Mouse (Mus musculus) stomach, embryonic 15.5 days (tissue): ENCODE data around the gene Gm20388. TPM values are rescaled to one million over a fixed set of nuclear protein-coding genes. Genes with fewer than 3 reads are reported as not detected.

Experiments
- ATAC-seq: fragments of 200-750 bp; cut with Nextera tagmentation; 2 replicates; pipeline ENCODE4 v1.8.0; 2017; ENCODE audit warnings: low read depth, moderate number of reproducible peaks, moderate TSS enrichment; ENCODE audit not compliant: insufficient read depth, low FRiP score
- H3K27ac ChIP-seq: fragments of 300-500 bp; sonication (generic); 2 replicates; pipeline ENCODE4 v1.5.1; 2015; ENCODE audit warnings: mild to moderate bottlenecking, inconsistent platforms
- H3K27me3 ChIP-seq: fragments of 300-500 bp; sonication (generic); replicated peaks from 2 replicates; pipeline ENCODE4 v1.6.1; 2015; ENCODE audit warnings: inconsistent platforms
- H3K36me3 ChIP-seq: fragments of 300-500 bp; sonication (generic); 2 replicates; pipeline ENCODE4 v1.6.1; 2015; ENCODE audit warnings: inconsistent platforms
- H3K4me1 ChIP-seq: fragments of 300-500 bp; sonication (generic); 2 replicates; pipeline ENCODE4 v1.6.1; 2015; ENCODE audit warnings: inconsistent platforms
- H3K4me2 ChIP-seq: fragments of 300-500 bp; sonication (generic); 2 replicates; pipeline ENCODE4 v1.6.1; 2015; ENCODE audit warnings: mild to moderate bottlenecking, inconsistent platforms
- H3K4me3 ChIP-seq: fragments of 300-500 bp; sonication (generic); replicated peaks from 2 replicates; pipeline ENCODE4 v1.5.1; 2015; ENCODE audit warnings: inconsistent platforms
- H3K9ac ChIP-seq: fragments of 300-500 bp; sonication (generic); 2 replicates; pipeline ENCODE4 v1.6.1; 2015; ENCODE audit warnings: inconsistent platforms
- H3K9me3 ChIP-seq: fragments of 300-500 bp; sonication (generic); 2 replicates; pipeline ENCODE4 v1.6.1; 2016; ENCODE audit warnings: inconsistent platforms
- WGBS: fragments of 180-500 bp; shearing (Covaris S2); methylation state at CpG from one replicate; pipeline ENCODE4 v1.1.7; 2015; 5-methylcytosine and 5-hydroxymethylcytosine counted together
- polyA plus RNA-seq: library from polyadenylated mRNA; unstranded; fragments of >200 nt; fragmentation: Nextera tagmentation; extraction: Ambion mirVana; gene quantifications from 2 replicates; pipeline ENCODE4 v1.2.1, GENCODE M21; 2015

The Gm20388 gene
- polyA plus RNA-seq, 1 experiment from 2014 or later = not detected

GRCm38 (mm10) chr8:120074516-120074915 lies 163.9 kb downstream of the Gm20388 start:
- no peak for ATAC-seq
- Histone ChIP-seq H3K27me3 (no peaks in the 10 kb centered on the region), H3K4me2 (no peak overlapping the region), H3K9ac (no peak overlapping the region), H3K4me3 (no peak overlapping the region), H3K27ac (no peak overlapping the region), H3K36me3 (no peaks in the 10 kb centered on the region), H3K9me3 (no peaks in the 10 kb centered on the region), H3K4me1 (no peaks in the 10 kb centered on the region)
- 61% methylated on average over 6 of the region's 6 CpGs for WGBS

GRCm38 (mm10) chr8:120075347-120075746 lies 164.7 kb downstream of the Gm20388 start:
- Histone ChIP-seq H3K36me3 (no peaks in the 10 kb centered on the region), H3K27ac (peak overlapping the region; percentile 37), H3K4me2 (no peak overlapping the region), H3K4me1 (no peaks in the 10 kb centered on the region), H3K27me3 (no peaks in the 10 kb centered on the region), H3K9me3 (no peaks in the 10 kb centered on the region), H3K4me3 (no peak overlapping the region), H3K9ac (no peak overlapping the region)
- ATAC-seq = no peak
- WGBS = 46% methylated on average over 6 of the region's 6 CpGs

- peaks cover 25% of the 10 kb centered on the region for H3K36me3 ChIP-seq
- WGBS = 9% methylated on average over 10 of the region's 10 CpGs
- H3K27ac ChIP-seq = no peak overlapping the region
- H3K9ac ChIP-seq = no peak overlapping the region
- H3K9me3 ChIP-seq = no peaks in the 10 kb centered on the region
- H3K4me3 ChIP-seq = no peak overlapping the region
- no peaks in the 10 kb centered on the region for H3K27me3 ChIP-seq
- peak; percentile 78 for ATAC-seq
- H3K4me1 ChIP-seq = no peaks in the 10 kb centered on the region
- no peak overlapping the region for H3K4me2 ChIP-seq
Measured at GRCm38 (mm10) chr8:120078080-120078479, 167.4 kb downstream of the Gm20388 start.

- Histone ChIP-seq H3K27me3 (no peaks in the 10 kb centered on the region), H3K4me3 (no peak overlapping the region), H3K27ac (no peak overlapping the region), H3K4me2 (no peak overlapping the region), H3K36me3 (peaks cover 28% of the 10 kb centered on the region), H3K9me3 (no peaks in the 10 kb centered on the region), H3K4me1 (no peaks in the 10 kb centered on the region), H3K9ac (no peak overlapping the region)
- no peak for ATAC-seq
- whole genome bisulfite sequencing = 60% methylated on average over 5 of the region's 5 CpGs
Measured at GRCm38 (mm10) chr8:120079361-120079760, 168.7 kb downstream of the Gm20388 start.

GRCm38 (mm10) chr8:120083261-120083660 lies 172.6 kb downstream of the Gm20388 start:
- no peak overlapping the region for H3K9ac ChIP-seq
- no peak overlapping the region for H3K4me3 ChIP-seq
- ATAC-seq = no peak
- no peaks in the 10 kb centered on the region for H3K9me3 ChIP-seq
- no peaks in the 10 kb centered on the region for H3K27me3 ChIP-seq
- no peak overlapping the region for H3K27ac ChIP-seq
- H3K36me3 ChIP-seq = peaks cover 60% of the 10 kb centered on the region
- WGBS = 94% methylated on average over 8 of the region's 8 CpGs
- no peaks in the 10 kb centered on the region for H3K4me1 ChIP-seq
- H3K4me2 ChIP-seq = no peak overlapping the region

GRCm38 (mm10) chr8:120084783-120085182 lies 174.1 kb downstream of the Gm20388 start:
- no peak overlapping the region for H3K4me3 ChIP-seq
- no peaks in the 10 kb centered on the region for H3K4me1 ChIP-seq
- H3K9ac ChIP-seq = no peak overlapping the region
- H3K4me2 ChIP-seq = no peak overlapping the region
- H3K36me3 ChIP-seq = peaks cover 63% of the 10 kb centered on the region
- ATAC-seq = no peak
- no peaks in the 10 kb centered on the region for H3K27me3 ChIP-seq
- H3K27ac ChIP-seq = no peak overlapping the region
- WGBS = 92% methylated on average over 8 of the region's 8 CpGs
- H3K9me3 ChIP-seq = no peaks in the 10 kb centered on the region

- H3K4me1 ChIP-seq = no peaks in the 10 kb centered on the region
- peaks cover 65% of the 10 kb centered on the region for H3K36me3 ChIP-seq
- no peak overlapping the region for H3K4me3 ChIP-seq
- no peak overlapping the region for H3K9ac ChIP-seq
- ATAC-seq = peak; percentile 69; the same call in 1 of the 2 replicates
- WGBS = 51% methylated on average over 7 of the region's 7 CpGs
- H3K9me3 ChIP-seq = no peaks in the 10 kb centered on the region
- no peak overlapping the region for H3K27ac ChIP-seq
- H3K27me3 ChIP-seq = no peaks in the 10 kb centered on the region
- H3K4me2 ChIP-seq = no peak overlapping the region
Measured at GRCm38 (mm10) chr8:120089511-120089910, 178.9 kb downstream of the Gm20388 start.

GRCm38 (mm10) chr8:120091032-120091431 lies 180.4 kb downstream of the Gm20388 start:
- no peak overlapping the region for H3K4me3 ChIP-seq
- no peak overlapping the region for H3K9ac ChIP-seq
- no peaks in the 10 kb centered on the region for H3K4me1 ChIP-seq
- no peaks in the 10 kb centered on the region for H3K27me3 ChIP-seq
- no peak overlapping the region for H3K27ac ChIP-seq
- H3K36me3 ChIP-seq = peaks cover 51% of the 10 kb centered on the region
- 87% methylated on average over 3 of the region's 3 CpGs for WGBS
- no peak overlapping the region for H3K4me2 ChIP-seq
- ATAC-seq = no peak
- H3K9me3 ChIP-seq = no peaks in the 10 kb centered on the region

GRCm38 (mm10) chr8:120093103-120093502 lies 182.5 kb downstream of the Gm20388 start:
- ATAC-seq = no peak
- H3K36me3 ChIP-seq = peaks cover 37% of the 10 kb centered on the region

GRCm38 (mm10) chr8:120094801-120095200 lies 184.2 kb downstream of the Gm20388 start:
- Histone ChIP-seq H3K27me3 (no peaks in the 10 kb centered on the region), H3K9me3 (no peaks in the 10 kb centered on the region), H3K27ac (no peak overlapping the region), H3K9ac (no peak overlapping the region), H3K36me3 (peaks cover 34% of the 10 kb centered on the region), H3K4me2 (no peak overlapping the region), H3K4me1 (peaks cover 5% of the 10 kb centered on the region), H3K4me3 (no peak overlapping the region)
- no peak for ATAC-seq
- WGBS = 80% methylated on average over 10 of the region's 10 CpGs

More at GRCm38 (mm10) chr8:120093103-120093502, 182.5 kb downstream of the Gm20388 start:
- H3K9ac ChIP-seq = no peak overlapping the region
- H3K4me2 ChIP-seq = no peak overlapping the region
- H3K4me3 ChIP-seq = no peak overlapping the region
- H3K9me3 ChIP-seq = no peaks in the 10 kb centered on the region
- WGBS = 78% methylated on average over 3 of the region's 3 CpGs
- no peaks in the 10 kb centered on the region for H3K27me3 ChIP-seq
- H3K27ac ChIP-seq = no peak overlapping the region
- no peaks in the 10 kb centered on the region for H3K4me1 ChIP-seq

- Histone ChIP-seq H3K27ac (0 out of 2 replicates have a peak overlapping the region, but pooled peaks have one; percentile 13), H3K27me3 (no peaks in the 10 kb centered on the region), H3K4me1 (peaks cover 13% of the 10 kb centered on the region), H3K9me3 (no peaks in the 10 kb centered on the region), H3K4me3 (no peak overlapping the region), H3K36me3 (peaks cover 23% of the 10 kb centered on the region), H3K4me2 (no peak overlapping the region), H3K9ac (no peak overlapping the region)
- ATAC-seq = no peak
- 60% methylated on average over 2 of the region's 2 CpGs for WGBS
Measured at GRCm38 (mm10) chr8:120096486-120096885, 185.8 kb downstream of the Gm20388 start.

GRCm38 (mm10) chr8:120100388-120101067 lies 189.9 kb downstream of the Gm20388 start:
- Histone ChIP-seq H3K4me3 (peak overlapping the region; percentile 95), H3K27ac (peak overlapping the region; percentile 92), H3K4me2 (peak overlapping the region; percentile 76), H3K4me1 (peaks cover 20% of the 10 kb centered on the region), H3K9ac (peak overlapping the region; percentile 80), H3K9me3 (no peaks in the 10 kb centered on the region), H3K27me3 (no peaks in the 10 kb centered on the region), H3K36me3 (0 out of 2 replicates have a peak, but pooled peaks cover 4% of the 10 kb centered on the region)
- WGBS = 3% methylated on average over 25 of the region's 25 CpGs
- ATAC-seq = no peak
